Mouse (Mus musculus): ENCODE measurements at regions not wholly inside any gene's neighbourhood (a gene's known extent, or its start where the extent isn't known, plus 50 kb on each side); places are given as distances from the start of the nearest gene placed in this dataset.

DNA sequence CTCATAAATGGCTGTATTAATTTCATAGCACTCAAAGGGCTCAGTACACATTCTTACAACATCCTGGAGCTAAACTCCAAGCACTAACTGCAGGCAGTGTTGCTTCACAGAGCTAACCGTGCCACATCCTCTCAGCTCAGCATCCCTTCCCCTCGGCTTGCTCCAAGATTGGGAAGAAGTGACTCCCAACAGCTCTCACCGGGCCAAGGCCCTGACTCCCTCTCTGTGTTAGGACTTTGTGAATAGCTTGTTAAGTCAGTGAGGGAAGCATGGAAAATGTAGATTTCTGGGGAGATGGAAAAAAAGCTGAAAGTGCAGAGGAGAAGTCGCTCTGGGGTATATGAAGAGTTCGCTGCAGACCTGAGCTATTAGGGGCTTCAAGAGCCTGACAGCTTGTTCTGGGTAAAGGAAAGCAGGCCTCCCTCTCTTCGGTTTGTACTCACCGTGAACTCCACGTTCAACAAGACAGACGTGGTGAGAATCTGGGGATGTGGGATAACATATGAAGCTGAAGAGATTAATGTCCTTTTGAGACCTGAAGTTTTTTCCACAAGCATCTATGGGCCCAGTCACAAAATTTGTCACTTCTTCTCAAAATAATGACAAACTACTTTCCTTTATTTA lies 213.5 kb upstream of the Sfrp2 start:
- CTCF ChIA-PET = no interaction called here

DNA sequence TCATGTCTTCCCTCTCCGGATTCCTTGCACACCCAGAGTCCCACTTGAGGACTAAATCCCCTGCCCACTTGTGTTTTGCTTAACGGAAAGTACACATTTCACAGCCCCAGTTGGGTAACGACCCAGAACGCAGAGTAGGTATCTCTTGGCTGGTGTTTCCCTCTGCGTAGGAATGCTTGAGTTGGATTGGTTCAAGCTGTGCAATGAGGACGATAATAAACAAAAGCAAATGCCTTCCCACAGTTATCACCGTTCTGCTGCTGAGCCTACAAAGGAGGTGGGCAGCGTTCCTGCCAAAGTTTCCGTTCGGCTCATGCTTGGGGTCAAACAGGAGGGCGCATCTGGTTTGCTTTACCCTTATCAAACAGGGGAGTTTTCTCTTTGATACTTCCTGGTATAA lies 212.3 kb upstream of the Sfrp2 start:
- CTCF ChIA-PET = no interaction called here

DNA sequence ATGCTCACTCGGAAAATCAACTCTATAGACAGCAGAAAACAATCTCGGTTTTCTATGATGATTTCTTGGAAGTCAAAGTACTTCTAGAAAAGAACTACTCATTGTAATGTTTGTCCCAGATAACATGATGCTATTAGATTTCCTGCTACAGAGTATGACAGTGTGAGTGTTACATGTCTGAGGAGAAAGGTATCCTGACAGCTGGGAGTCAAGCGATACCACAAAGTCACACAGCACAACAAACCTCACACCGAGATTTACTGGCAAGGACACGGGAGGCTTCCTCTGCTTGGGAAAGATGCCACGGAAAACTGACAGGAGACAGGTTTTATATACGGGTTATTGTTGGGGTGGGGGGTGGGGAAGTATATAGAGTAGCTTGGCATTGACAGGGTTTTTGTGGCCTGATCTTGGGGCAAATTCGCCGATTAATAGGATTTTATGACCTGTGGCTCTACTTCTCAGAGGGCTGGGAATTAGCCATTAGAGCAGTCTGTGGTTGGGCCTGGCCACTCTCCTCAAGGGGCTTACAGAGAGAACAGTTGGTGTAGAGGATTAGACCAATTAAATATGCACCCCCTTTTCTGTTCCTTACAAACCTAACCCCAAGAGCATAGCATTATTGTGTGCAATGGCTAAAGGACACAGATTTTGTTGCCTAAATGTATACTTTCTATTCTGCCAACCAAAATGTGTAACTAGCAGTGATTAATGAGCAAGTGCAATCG lies 209.2 kb upstream of the Sfrp2 start:
- CTCF ChIA-PET = no interaction called here

DNA sequence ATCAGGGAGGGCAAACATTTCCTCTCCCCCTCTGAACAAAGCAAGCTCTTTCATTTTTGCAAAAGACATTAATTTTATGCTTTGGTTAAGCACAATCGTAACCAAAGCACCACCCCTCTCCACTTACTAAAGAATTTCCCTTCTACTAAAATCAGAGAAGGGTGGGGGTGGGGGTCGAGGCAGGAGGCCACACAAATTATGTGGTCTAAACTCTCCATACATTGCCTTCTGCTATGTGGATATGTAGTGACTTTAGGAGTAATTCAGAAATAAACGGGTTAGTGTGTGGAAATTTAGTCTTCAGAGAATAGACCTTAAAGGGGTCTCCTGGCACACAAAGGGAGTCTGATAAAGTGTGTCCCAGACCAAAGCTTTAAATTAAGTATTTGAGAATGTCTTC lies 204.1 kb upstream of the Sfrp2 start:
- CTCF ChIA-PET = interaction anchor here (0.6 kb wide), 1 partner anchor 36 kb away, joined by 3 read pairs; no protein-coding TSS in a partner anchor

DNA sequence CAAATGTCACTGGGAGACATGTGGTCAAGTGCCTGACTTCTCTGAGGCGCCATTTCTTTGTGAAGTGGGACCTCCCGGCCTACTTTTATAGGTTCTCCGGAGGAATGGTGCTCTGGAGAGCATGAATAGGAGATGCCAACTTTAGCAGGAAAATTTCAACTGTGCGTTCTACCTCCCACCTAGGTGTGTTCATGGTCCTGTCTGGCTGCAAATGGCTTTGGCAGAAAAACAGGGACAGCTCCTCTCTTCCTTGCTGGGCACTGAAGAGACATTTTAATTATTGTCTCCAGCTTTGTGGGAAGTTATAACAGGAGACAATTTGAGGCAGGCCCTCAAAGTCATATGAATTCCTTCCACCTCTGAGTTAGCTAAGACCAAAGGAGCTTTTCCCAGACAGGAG lies 190.6 kb upstream of the Sfrp2 start:
- CTCF ChIA-PET = no interaction called here

DNA sequence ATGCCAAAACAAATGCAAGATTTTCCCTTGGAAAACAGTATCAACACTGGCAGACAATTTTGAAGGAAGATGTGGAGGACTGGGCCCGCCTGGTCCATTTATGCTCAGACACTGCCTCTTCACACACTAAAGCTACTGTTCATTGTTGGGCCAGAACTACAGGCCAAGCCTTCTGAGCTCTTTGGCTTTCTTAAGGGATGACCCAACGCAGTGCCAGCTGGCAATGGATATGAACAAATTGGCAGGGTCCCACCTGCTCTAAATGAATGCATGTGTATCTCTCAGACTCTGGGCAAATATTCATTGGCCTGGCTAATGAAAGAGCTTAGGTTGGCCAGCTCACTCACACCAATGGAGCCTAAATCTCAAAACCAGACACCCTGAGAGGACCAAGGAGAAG lies 190.0 kb upstream of the Sfrp2 start:
- CTCF ChIA-PET = no interaction called here

DNA sequence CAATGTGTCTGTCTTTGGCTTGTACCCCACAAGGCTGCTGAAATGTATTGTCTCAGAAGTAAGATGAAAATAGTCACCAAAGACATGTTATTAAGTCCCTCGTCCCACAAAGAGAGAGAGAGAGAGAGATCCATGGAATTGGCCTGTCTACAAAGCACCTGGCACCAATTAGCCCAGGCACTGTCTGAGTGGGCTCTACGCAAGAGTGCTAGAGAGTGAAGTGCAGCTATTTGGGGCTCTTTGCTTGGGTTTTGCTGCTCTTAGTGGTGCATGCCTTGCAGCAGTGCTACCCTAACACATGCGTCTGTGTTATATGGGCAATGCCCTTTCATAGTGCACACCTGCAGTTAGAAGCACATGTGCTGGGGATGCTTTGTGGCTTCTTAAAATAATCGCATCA lies 185.4 kb upstream of the Sfrp2 start:
- CTCF ChIA-PET = no interaction called here

DNA sequence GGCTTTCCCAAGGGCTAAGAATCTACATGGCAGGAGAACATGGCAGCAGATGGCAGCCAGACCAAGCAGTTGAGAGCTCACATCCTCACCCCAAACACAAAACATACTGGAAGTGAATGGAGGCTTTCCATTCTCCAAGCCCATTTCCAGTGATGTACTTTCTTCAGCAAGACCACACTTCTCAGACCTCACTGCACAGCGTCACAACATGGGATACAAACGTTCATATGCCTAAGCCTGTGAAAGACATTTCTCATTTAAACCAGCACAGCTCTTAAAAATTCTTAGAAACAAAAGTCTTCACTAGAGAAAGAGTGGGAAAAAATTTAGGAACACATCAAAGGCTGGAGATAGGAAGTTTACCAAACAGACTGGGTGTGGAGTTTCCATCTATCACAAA lies 183.9 kb upstream of the Sfrp2 start:
- CTCF ChIA-PET = no interaction called here

DNA sequence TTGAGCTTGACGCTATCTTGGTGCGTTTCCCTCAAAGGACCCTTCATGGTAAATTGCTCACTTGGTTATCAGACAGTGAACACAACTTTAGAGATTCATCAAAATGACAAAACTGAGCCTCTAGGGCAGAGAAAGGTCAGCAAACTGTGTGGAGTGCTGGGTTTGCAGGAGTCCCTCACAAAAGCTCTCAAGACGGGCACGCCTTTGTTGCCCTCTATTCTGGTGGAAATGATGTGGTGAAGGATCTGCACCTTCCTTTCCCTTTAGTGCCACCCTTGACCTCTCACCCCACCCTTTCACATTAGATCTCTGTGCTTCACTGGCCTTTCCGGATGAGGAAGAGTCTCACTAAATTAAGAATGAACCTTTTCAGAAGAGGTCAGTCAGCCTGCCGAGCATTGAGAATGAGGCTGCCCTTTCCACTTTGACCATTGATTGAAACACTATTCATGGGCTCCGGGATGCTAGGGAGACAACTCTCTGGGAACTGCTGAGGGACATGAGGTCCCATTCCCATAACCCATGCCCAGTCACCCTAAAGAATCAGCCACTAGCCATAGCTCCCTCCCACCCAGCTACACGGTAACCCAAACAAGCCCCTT lies 182.9 kb upstream of the Sfrp2 start:
- CTCF ChIA-PET = no interaction called here

DNA sequence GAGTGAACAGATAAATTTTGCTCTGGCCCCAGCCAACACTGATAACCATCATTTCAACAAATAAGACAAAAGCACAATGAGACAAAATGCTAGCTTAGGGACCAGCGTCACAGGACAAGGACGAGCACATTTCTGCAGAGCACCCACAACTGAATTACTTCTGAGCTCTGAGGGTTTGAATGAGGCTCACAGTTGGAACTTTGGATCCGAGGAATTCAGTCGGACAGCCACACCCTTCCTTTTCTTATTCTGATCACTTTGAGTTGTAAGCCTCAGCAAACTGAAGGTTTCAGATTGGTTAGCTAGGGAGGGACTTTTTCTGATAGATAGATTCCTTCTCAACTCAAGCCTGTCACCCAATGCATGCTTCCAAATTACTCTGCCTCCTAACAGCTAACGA lies 180.0 kb upstream of the Sfrp2 start:
- CTCF ChIA-PET = no interaction called here

DNA sequence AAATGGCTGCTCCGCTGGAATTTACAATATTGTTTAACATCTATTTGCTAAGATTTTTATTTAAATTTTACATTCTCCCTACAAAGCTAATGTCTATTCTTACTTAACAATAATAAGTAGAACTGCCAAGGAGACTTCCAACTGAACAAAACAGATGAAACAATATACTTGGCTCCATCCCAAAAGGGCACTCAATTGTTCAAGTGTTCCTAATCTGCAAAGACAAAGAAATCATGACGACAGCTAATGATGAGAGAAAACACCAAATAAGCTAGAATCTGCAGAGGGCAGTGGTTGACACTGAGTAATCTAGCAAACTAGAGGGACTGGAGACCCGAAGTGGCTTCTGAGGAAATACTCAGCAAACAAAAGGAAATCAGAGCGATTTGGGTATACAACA lies 179.6 kb upstream of the Sfrp2 start:
- CTCF ChIA-PET = no interaction called here

DNA sequence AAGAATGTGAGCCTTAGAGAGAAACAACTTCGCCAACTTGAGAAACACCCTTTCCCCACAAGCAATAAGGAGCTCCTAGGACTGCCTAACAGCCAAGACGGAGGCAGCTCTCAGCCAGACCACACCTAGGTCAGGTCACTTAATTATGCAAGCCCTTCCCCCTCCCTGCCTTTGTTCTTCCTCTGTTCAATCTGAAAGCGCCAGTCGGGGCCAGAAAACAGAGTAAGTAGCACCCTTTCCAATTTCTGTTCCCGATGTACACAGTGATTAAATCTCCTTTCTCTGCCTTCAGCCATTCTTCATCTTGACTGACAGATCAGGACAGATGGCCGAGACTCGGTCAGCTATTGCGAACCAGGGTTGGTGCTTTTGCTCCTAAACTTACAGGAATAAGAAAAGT lies 177.0 kb upstream of the Sfrp2 start:
- CTCF ChIA-PET = no interaction called here

DNA sequence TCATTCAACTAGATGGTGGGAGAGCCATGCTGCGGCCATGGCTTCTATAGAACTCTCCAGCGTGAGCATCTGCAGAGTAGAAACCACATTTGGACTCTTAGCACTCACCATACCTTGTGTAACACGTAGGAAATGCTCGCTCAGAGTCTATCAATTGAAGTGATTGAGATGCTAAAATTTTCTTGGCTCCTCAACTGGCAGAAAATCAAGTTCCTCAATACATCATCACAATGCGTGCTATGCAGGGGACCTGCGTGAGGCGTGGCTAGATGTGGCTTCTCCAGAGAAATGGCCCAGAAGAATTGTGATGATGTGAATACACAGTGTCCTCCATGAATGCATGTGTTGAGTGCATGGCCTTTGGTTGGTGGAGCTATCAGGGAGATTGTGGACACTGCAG lies 174.9 kb upstream of the Sfrp2 start:
- CTCF ChIA-PET = no interaction called here

DNA sequence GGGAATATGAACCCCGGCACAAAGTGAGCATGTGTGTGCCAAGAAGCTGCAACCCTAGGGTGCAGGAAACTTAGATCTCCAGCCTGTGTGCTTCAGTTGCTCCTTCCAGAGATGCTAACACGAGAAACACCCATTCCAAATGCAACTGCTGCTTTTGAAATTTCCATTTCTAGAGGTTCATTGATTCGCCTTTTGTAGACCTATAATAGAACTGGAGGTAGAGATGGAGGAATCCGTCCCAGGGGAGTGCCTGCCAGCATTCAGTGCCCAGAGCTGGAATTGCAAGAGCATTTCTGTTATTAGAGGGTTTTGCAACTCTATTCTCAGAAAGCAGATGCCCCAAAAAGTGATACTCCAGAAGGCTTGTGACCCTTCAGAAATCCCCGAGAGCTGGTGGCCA lies 172.8 kb upstream of the Sfrp2 start:
- CTCF ChIA-PET = no interaction called here

DNA sequence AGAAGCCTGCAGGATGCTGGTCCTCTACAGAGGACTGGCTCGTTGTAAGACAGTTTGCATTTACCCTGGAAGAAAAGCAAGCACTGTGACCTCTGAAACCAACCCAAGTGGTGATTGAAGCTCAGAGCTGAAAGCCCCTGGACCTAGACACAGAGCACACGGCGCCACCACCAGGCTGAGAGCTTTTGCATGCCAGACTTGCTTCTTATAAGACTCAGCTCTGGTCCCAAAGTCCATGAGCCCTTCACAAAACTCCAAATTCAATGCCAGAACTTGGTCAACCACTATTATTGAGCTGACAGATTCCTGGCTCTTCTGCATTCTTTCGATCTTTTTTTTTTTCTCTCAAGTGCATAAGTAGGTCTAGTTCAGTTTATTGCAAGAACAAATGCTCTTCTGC lies 164.6 kb upstream of the Sfrp2 start:
- CTCF ChIA-PET = no interaction called here

DNA sequence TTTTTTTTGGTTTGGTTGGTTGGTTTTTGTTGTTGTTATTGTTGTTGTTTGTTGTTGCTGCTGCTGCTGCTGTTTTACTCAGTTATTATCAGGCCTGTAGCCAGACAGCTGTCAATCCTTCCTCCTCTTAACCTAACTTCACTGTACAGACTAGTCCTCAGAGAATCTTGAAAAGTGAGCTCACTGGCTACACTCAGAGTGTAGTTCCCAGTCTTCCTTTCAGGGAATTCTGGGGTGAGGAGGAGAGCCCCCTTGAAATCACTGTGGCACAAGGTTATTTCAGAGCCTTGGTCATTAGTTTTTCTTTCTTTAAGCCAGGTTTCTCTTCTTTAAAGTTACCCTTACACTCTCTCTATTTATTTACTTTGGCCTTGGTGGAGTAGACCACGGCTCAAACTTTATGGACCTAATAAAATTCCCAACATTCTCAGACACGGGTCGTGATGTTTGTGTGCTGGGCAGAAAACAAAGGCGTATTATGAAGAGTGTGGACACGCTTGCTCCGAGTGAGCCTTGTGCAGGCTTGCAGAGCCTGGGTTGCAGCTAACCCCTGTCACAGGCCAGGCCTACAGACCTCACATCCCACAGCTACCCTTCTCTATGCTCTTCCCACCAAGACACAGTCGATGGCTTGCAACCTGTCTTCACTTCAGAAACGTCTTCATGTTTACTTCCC lies 156.9 kb upstream of the Sfrp2 start:
- CTCF ChIA-PET = no interaction called here

DNA sequence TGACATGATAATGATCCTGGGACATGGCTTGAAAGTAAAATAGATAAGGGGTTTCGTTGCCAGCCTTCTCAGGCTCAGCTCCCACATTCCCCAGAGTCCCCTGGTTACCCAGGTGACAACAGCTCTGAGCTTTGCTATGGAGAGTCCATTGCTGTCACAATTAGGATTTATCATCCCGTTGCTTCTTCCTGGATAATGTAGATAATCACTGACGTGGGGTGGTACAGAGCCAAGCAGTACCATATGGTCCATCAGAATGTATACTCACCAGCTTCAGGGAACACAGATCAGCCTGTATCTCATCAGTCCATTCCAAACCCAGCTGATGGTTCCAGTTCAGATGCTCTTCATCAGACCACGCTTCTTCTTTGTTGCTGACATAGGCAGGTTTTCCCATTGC lies 145.7 kb upstream of the Sfrp2 start:
- CTCF ChIA-PET = no interaction called here

DNA sequence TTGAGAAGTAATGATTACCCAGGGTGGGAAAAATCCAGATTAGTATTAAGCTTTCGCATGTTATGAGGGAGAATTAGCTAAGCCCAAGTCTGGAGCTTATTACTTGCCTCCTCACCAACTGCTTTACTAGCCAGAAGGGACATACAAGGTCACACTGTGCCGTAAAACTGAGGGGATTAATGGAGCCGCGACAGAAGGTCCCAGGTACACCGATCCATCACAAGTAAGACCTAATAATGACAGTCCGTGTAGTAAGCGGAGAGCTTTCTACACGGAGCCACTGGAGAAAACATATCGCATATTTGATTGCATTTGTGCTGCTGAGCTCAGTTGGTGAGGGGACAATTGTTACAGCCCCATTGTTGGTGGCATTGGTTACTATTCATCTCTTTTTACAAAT lies 133.1 kb upstream of the Sfrp2 start:
- CTCF ChIA-PET = no interaction called here

DNA sequence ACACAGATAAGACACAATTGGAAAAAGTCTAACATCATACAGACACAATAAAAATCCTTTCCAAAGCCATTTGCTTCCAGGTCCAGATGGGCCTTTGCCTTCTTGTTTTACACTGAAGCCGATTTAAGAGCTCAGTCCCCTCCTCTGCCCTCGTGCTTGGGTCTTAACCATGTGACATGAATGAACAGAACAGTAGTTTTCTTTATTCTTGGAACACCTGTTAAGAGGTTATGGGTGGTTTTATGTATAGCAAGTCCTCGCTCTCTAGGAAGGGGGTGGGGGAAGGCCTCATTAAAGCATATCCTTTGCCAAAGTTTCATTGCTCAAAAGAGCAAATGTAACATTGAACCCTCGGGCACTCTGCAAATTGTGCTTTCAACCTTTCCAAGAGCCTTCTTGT lies 125.7 kb upstream of the Sfrp2 start:
- CTCF ChIA-PET = no interaction called here

DNA sequence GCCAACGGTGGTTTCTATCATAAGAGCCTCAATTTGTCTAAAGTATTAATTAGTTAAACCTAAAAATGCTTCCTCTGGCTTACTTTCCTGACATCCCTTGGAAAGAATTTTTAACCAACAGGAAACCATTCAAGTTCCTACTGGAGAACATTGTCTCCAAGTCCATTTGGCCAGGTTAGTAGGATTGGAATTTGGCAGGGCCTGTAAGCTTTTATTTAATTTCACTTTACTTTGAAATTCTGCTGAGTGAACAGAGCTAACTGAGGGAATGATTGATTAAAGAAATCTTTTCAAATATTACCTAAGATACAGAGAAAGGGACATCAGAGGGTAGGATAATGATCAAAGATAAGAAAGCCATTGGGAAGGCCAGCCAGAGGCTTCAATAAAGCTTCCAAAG lies 102.4 kb upstream of the Sfrp2 start:
- CTCF ChIA-PET = no interaction called here

DNA sequence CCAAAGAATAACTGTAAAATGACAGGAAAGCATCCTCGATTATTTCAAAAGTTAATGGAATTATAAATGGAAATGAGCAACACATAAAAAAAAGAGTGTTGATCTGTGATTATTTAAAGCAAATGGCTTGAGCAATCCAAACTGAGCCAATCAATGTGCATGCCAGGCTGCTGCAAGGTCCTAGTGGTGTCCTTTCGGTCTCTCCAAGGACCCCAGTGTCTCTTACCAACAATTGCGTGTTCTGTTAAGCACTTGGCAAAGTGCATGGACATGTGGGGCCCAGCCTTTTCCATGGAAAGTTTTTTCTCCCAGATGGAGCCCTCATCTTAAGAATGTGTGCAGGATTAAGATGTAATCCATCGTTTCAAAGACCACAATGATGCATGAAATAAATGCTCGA lies 90.0 kb upstream of the Sfrp2 start:
- CTCF ChIA-PET = no interaction called here

DNA sequence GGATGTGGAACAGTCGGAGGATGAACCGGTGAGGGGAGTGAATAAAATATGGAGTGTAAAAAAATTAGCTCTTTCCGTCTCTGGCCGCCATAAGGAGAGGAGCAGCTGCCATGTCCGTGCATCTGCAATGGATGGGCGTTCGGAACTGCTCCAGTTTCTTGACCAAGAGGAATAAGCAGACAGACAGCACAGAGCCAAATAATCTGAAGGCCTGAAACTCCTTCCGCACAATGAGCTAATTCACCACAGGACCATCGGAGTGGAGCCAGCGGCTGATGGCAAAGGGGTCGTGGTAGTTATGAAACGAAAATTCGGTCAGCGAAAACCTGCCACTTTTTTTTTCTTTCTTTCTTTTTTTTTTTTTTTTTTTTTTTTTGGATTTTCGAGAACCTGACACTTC lies 79.5 kb upstream of the Sfrp2 start:
- CTCF ChIA-PET = no interaction called here

DNA sequence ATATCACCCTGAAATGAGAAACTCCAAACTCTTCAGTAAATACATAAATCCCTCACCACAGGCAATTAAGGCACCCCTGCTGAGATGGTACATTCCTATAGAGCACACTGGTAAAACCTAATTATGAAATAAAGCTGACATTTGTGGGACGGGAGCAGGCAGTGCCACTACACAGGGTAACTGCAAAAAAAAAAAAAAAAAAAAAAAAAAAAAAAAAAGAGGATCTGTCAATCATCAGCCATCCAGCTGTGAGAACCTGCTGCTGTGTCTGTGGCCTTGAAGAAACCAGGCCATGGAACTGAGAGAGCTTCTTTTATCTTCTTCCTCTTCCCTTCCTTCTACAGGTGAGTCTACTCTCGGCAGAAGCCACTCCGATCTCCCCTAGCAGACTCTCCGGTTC lies 78.6 kb upstream of the Sfrp2 start:
- CTCF ChIA-PET = no interaction called here

Measured in spleen, embryonic (tissue).